Mouse (Mus musculus) megakaryocyte progenitor cell, adult 5-6 weeks (primary cell): ENCODE results near the gene Tm7sf3. TPM values are rescaled to one million over a fixed set of nuclear protein-coding genes. Genes with fewer than 3 reads are reported as not detected.
"Not testable (repeated sequence)": the region's sequence is repeated elsewhere in the genome, so short reads cannot be mapped to it uniquely, and the experiment has no call there.

Experiments
- ATAC-seq: replicated peaks from 2 replicates; pipeline ENCODE4 v1.8.0; 2016; ENCODE audit warnings: mild to moderate bottlenecking, moderate TSS enrichment, inconsistent platforms; ENCODE audit not compliant: poor library complexity
- total RNA-seq, 2 experiments: library from RNA; stranded (forward) in 1 of 2; stranded (reverse) in 1 of 2; fragments of 157-497, 149-512 nt in 1 of 2; fragments of 200-1000 nt in 1 of 2; gene quantifications; 2 replicates each; pipeline versions ENCODE4 v1.2.3 to v1.2.4; 2015 to 2017

Tm7sf3 gene
- total RNA-seq, 2 experiments from 2014 or later: 78.9 to 99.5 TPM

DNA sequence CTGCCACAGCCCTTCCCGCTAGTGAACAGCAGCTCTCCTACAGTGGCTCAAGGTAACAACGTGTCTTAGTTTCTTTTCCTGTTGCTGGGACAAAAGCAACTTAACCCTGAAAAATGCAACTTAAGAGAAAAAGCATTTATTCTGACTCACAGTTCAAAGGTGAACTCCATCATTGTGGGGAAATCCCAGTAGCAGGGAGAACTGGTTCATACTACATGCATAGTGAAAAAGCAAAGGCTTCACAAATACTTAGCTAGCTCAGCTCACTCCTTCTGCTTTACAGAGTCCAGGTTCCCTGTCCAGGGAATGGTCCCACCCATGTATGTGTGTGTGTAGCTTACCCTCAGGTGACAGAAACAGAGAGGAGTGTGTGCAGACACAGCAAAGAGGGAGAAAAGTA is 26.0 kb downstream of the Tm7sf3 start:
- ATAC-seq: no peak

DNA sequence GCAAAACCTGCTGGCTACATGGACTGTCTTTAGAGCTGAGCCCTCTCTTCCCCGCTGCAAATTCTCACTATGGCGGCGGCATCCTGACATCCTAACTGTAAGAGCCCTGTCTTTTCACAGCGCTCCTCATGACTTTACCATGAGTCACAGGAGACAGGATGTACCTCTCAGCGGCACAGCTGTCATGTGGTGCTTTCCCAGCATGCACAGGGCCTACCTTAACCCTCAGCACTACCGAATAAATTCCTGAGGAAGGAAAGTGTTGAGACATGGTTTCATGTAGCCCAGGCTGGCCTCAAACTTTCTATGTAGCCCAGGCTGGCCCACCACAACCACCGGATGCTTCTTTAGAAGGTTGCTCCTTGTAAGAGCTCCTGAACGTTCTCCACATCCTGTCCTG is 26.7 kb downstream of the Tm7sf3 start:
- no peak for ATAC-seq

DNA sequence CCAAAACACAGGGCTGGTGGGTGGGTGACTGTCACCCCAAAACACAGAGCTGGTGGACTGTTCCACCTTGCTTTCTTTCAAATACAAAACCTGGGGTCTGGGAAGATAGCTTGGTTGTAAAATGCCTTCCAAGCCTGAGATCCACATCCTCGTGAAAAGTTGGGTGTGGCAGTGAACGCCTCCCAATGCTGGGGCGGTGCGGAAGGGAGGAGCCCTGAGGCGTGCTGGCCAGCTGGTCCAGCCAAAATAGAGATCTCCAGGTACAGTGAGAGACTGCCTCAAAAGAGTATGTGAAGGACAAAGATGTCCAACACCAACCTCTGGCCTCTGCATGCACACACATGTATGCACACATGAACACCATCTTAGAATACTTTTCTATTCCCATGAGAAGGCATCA is 28.1 kb downstream of the Tm7sf3 start:
- ATAC-seq: no peak

DNA sequence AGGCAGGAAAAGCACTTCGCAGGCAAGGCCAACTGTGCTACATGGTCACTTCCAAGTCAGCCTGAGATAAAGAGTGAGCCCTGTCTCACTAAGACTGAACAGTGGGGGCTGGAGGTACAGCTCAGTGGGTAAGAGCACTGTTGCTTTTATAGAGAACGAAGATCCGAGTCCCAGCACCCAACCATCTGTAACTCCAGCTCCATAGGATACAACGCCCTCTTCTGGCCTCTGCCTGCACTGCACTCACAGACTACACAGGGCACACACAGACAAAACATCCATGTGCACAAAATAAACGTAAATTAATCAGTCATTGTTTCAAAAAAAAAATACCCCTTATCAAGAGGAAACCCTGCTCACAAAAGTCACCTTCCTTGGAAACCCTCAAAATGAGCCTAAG is 28.7 kb downstream of the Tm7sf3 start:
- no peak for ATAC-seq

DNA sequence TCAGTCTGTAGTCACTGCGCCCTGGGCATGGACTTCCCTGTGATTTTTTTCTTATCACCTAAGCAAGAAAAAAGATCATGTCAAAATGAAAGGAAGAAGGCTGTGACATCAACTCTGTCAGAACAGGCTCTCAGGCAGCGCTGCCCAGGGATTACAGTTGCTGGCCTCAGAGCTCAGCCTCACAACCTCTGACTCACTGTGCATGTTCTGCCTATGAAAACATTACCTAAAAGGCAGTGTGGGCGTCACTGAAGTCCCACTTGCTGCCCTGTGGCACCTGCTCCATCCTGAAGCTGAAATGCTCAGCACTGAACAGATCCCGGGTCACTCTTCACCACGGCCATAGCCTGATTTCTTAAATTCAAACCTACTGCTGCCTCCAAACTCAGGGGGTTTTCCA is 29.9 kb downstream of the Tm7sf3 start:
- ATAC-seq: no peak

DNA sequence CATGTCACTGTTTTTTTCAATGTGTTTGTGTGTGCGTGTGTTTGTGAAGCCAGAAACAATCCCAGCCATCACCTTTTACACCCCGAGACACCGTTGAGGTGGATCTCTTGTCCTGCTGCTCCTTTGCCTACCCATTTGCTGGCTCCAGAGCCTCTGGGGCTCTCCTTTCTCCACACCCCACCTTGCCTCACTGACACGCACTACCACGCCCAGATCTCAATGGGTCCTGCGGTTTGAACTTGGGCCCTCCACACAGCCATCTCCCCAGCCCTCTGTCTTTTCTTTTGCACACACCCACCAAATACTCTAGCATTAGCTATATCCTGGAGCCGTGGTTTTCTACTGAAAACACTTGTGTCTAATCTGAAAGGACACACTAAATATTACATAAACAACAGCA is 30.7 kb downstream of the Tm7sf3 start:
- ATAC-seq: peak; percentile 64

DNA sequence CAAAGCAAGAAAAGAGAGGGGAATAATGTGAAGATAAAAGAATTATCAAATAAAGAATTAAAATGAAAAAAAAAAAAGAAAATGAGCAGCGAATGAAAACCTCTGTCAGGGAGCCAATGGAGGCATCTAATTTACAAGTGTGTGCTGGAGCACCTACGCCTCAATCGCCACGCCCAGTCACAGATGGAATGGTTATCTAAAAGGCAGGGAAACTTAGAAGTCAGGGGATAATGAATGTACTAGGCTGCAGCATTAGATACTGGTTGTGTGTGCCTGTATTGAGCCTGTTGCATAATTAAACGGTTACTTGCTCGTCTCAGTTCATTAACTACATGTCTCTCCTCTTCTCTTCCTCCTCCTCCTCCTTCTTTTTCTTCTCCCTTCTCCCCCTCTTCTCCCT is 31.2 kb downstream of the Tm7sf3 start:
- ATAC-seq: peak; percentile 91

DNA sequence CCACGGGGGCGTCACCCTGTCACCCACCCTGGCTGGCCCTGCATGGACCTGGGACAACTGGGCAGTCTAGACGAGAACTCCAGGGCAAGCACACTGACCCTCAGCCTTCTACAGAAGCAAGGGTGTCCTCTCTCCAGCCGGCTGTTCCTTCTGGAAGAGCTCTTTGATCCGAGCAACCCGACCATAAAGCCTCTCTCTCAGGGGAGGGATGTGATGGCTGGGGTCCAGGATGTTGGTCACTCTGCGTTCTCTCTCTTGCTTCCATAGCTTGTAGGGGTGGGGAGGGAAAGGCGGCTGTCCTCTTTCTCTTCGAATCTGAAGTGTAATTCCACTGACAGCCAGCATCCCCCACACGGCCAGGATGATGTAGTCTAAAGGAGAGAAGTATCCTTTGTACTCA is 39.0 kb downstream of the Tm7sf3 start:
- ATAC-seq: no peak

DNA sequence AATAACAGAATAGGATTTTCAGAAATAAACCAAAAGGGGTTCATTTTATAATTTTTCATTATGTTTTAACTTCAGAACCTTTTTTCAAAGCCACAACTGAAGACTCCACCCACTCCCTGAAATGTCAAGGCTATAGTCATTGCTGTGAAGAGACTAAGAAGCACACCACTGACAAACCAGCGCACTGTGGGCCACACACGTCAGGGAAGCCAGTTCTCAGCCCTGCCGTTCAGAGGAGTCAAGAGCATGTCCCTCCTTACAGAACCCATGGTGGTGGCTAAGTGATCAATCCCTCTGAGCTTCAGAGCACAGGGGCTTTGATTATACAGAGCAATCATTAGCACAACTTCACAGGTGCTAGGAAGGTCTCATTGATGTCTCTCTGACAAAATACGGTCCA is 40.0 kb downstream of the Tm7sf3 start:
- no peak for ATAC-seq

DNA sequence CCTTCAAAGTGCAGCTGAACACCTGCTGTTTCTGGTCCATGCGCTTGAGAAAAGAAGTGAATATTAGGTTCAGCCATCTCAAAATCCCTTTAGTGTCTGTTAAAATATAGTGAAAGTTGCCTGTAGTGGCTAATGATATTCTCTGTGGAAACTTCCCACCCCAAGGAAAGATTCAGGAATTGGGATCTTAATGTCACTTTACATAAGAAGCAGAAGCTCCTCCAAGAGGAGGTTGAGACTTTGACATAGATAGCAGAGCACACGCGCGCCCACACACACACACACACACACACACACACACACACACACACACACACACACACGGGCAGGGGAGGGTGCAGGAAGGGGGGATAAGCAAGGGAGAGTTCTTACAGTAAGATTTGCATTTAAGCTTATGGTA is 57.5 kb downstream of the Tm7sf3 start:
- ATAC-seq: no peak

DNA sequence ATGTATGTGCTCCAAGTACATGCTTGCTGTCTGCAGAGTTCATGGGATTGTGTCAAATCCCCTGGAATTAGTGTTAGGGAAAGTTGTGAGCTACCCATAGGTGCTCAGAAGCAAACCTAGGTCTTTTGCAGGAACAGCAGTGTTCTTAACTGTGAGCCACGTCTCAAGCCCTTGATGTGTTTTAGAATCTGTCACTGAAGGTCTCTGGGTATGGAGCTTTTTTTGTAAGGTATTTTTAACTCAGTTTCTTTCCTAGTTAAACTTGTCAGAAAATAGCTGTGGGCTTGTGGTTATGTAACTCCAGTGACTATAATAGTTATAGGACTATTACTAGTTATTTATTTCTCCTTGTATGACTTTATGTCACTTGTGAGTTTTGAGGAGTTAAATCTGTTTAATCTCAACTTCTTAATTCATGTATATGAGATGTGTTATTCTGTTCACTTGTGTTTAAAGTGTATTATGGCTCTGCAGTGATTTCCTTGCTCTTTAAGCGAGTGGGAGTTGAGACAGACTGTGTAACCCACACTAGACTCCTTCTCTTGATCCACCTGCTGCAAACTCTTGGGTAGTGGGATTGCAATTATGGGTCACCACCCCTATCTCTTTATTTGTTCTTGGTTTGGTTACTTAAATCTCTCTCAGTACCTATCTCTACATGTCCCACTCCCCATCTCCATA is 59.1 kb downstream of the Tm7sf3 start:
- ATAC-seq: no peak

DNA sequence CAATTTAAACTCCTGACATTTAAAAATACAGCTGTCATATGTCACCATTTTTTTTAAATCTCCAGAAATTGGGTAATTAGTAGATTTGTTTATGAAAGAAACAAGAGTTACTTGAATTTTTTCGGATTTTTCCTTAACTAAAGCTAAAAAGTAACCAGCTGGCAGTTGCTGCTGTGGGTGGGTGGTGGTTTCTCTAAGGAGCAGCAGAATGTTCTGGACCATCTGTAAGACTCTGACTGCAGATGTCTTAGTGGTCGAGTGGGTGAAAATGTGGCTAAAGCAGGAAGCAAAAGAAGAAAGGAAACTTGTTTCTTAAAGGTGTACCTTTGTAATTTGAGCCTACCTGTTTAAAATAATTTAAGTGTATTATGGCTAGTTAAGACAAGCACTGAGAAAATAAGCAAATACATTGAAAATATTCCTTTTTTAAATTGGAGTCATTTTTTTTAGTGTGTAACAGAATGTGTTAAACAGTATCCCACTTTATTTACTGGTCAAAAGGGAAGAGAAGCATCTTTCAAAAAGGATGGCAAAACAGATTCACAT is 62.2 kb downstream of the Tm7sf3 start:
- ATAC-seq: no peak

DNA sequence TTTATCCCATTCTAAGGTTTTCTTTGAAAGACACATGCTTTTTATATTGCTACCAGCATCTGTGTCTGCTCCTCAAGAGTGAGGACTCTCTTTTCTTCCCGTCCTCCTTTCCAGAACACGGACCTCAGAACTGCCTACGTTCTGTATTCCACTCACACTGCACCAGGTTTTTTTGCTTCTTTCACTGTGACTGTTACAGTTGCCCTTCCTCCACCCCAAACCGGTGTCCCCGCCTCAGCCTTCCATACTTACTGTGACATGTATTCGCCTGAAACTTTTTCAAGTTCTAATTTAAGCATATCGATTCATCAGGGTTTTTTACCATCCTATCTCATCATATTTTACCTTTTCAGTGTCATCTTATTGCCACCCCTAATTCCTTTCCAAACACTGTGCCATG is 64.0 kb downstream of the Tm7sf3 start:
- 0 out of 2 replicates have a peak, but pooled peaks have one; percentile 12 for ATAC-seq

DNA sequence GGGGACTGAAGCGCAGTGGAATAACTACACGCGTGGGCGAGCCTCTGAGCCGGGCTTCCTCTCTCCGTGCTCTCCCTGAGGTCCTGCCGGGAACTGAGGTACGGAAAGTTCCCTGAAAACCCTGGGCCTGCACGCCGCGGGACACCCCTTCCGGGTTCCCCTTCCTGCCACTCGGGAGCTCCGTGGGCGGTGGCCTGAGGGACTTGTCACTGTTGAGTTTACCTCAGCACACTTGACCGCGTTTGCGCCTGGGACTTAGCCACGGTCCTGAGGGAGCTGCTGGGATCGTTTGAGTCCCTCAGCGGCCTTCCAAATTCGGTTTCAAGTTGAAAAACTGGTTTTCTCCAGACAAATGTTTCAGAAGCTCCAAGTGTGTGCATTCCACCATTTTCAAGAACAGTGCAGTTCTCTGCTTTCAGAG is 64.5 kb downstream of the Tm7sf3 start:
- peak; percentile 50 for ATAC-seq

DNA sequence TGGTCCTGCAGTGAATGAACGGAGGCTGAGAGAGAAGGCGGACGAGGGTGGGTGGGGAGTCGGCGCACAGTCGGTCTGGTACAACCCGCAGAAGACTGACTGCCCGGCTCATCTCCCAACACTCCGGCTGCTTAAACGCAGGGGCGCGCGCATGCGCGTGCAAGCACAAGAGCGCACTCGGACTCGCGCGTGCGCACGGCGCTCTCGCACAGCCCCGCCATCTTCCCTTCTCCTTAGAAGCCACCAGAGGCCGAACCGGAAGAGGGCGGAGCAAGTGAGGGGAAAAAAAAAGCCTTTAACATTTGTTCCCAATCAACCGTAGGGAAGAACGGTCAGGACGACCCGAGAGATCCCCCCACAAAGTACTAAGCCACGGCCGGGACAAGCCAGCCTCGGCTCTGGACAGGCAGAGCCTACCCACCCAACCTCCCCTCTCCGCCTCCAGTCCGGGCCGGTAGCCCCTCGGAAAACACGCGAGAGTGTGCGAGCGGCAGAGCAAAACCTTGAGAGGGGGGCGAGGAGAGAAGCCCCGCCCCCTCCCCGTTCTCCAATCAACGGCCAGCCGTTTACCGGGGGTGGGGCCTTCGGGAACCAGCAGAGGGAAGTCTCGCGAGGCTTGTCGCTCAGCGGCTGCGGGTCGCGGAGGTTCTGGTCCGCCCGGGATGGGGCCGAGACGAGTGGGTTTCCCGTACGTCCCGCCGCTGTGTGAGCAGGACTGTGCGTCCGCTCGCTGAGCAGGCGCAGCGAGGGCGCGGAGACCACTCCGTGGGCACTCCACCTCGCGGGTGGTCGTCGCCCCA is 65.1 kb downstream of the Tm7sf3 start, which contains the start of gene Ints13:
Gene Ints13 (minus strand): TSS at position 526 of the 800 bp plus-strand sequence.
- peak; percentile 89 for ATAC-seq

DNA sequence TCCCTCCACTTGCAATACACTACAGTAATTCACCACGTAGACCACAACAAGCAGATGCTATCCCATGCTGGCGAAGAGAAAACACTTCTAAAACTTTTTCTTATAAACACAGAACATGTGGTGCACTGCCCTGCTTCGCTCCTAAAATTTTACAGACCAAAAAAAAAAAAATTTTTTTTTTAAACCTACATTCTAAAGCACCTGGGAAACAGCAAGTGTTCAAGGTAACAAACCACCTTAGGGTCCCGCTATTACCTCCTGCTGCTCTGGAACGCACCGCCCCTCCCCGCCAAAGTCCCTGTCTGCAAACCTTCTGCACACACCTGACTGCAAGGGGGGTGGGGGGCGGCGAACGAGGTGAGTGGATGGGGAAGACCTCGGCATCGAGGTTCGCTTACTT is 65.7 kb downstream of the Tm7sf3 start, which contains the start of gene Fgfr1op2:
Gene Fgfr1op2 (plus strand): TSS at position 301 of the 400 bp plus-strand sequence.
- ATAC-seq: no peak

DNA sequence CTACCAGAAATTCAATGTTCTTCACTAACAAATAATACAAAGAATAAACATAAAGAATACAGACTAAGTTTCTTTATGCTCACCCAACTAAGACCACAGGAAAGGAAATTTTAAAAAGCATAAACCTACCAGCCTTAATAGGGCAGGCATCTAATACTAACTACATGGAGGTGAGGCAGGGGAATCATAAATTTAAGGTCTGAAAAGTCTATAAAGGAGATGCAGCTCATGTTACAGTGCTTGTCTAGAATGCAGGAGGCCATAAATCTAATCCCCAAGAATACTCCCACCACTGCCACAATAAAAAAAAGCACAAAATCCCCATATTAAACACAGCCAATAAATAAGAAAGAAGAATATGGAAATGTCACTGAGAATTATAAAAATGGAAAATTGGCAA is 70.6 kb downstream of the Tm7sf3 start:
- ATAC-seq: no peak

DNA sequence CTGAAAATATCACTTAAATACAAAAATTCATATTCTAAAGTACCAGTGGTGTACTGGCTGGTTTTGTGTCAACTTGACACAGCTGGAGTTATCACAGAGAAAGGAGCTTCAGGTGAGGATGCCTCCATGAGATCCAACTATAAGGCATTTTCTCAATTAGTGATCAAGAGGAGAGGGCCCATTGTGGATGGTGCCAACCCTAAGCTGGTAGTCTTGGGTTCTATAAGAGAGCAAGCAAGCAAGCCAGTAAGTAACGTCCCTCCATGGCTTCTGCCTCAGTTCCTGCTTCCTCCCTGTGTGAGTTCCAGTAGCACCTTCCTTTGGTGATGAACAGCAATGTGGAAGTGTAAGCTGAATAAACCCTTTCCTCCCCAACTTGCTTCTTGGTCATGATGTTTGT is 80.2 kb downstream of the Tm7sf3 start:
- ATAC-seq: not testable (repeated sequence)
